Mouse (Mus musculus) lung, adult 2 months (tissue): Measurements from ENCODE around the gene Crybb3. TPM values are rescaled to one million over a fixed set of nuclear protein-coding genes. Genes with fewer than 3 reads are reported as not detected.

Experiments used
- DNase-seq: peaks from one replicate; pipeline ENCODE4 v3.0.0; 2022
- H3K4me1 ChIP-seq: fragments of 200-500 bp; 2 replicates; pipeline ENCODE4 v1.6.1; 2011; ENCODE audit warnings: low read length; ENCODE audit not compliant: control insufficient read depth, insufficient read depth
- H3K4me3 ChIP-seq: fragments of 200-500 bp; replicated peaks from 2 replicates; pipeline ENCODE3; 2011; ENCODE audit warnings: low read depth, mild to moderate bottlenecking, control low read depth, low read length; ENCODE audit errors: extremely low read depth
- CTCF ChIP-seq: fragments of 200-500 bp; IDR thresholded peaks from 2 replicates; pipeline ENCODE4 v1.5.1; 2011; ENCODE audit warnings: mild to moderate bottlenecking, low read length, control low read depth; ENCODE audit not compliant: insufficient read depth
- POLR2A ChIP-seq: fragments of 200-500 bp; IDR thresholded peaks from 2 replicates; pipeline ENCODE4 v1.6.1; 2011; ENCODE audit warnings: low read depth, mild to moderate bottlenecking, control low read depth, low read length, borderline replicate concordance; ENCODE audit errors: extremely low read depth
- WGBS: fragments of 180-500 bp; shearing (Covaris S2); methylation state at CpG from one replicate; pipeline ENCODE4 v1.1.7; 2018; 5-methylcytosine and 5-hydroxymethylcytosine counted together
- polyA plus RNA-seq: library from polyadenylated mRNA; depleted of rRNA; stranded (reverse); fragments of >200 nt; gene quantifications from 2 replicates; pipeline ENCODE4 v1.2.3, GENCODE M21; 2012; rRNA removed

Crybb3 gene
- polyA plus RNA-seq, 1 experiment = 5.2 TPM

GRCm38 (mm10) chr5:113031201-113031754 lies 50.1 kb downstream of the Crybb3 start:
- no peak overlapping the region for H3K4me3 ChIP-seq
- WGBS = 79% methylated on average over 15 of the region's 15 CpGs
- peaks cover 13% of the 10 kb centered on the region for H3K4me1 ChIP-seq
- no peak for DNase-seq
- TF ChIP-seq POLR2A = no peak
- TF ChIP-seq CTCF = no peak

- TF ChIP-seq CTCF (no peak), POLR2A (no peak)
- no peak for DNase-seq
- WGBS = 50% methylated on average over 3 of the region's 3 CpGs
- Histone ChIP-seq H3K4me3 (no peak overlapping the region), H3K4me1 (peaks cover 7% of the 10 kb centered on the region)
Observed at GRCm38 (mm10) chr5:113030082-113030481, 51.3 kb downstream of the Crybb3 start.

GRCm38 (mm10) chr5:113026706-113027105 lies 54.7 kb downstream of the Crybb3 start:
- 72% methylated on average over 5 of the region's 5 CpGs for WGBS
- no peak for DNase-seq
- no peak for TF ChIP-seq POLR2A

More at GRCm38 (mm10) chr5:113026706-113027105, 54.7 kb downstream of the Crybb3 start:
- H3K4me1 ChIP-seq = peaks cover 7% of the 10 kb centered on the region
- H3K4me3 ChIP-seq = no peak overlapping the region

Other genes with a start within 250 kb of the Crybb3 start
- 1.9 and 5.5 TPM in 2 replicates for gene Myo18b, start 185.2 kb downstream of the Crybb3 start, polyA plus RNA-seq
- gene Grk3, start 65.8 kb downstream of the Crybb3 start, polyA plus RNA-seq = 20.2 and 33.0 TPM in 2 replicates
- not detected in 2 replicates for gene Crybb2, start 11.5 kb downstream of the Crybb3 start, polyA plus RNA-seq
- gene 2900026A02Rik, start 139.7 kb upstream of the Crybb3 start, polyA plus RNA-seq = 29.0 and 32.0 TPM in 2 replicates
- 0.08 TPM in 1 of 2 replicates, not detected in the other for gene Tmem211, start 145.3 kb upstream of the Crybb3 start, polyA plus RNA-seq
- gene Sgsm1, start 229.2 kb upstream of the Crybb3 start, polyA plus RNA-seq = 4.4 and 6.7 TPM in 2 replicates